Mouse (Mus musculus): ENCODE results near the gene Carnmt1. TPM values are rescaled to one million over a fixed set of nuclear protein-coding genes. Genes with fewer than 3 reads are reported as not detected.

Carnmt1 gene
- total RNA-seq (2014; fragmentation: Nextera tagmentation): 22.6 and 29.8 TPM in 2 replicates
- total RNA-seq (2017): 24.1 and 58.0 TPM in 2 replicates

GRCm38 (mm10) chr19:18670608-18671007 is at the start of gene Carnmt1:
Gene Carnmt1, plus strand, starts transcription at chr19:18670764.
- peak; percentile 97 for ATAC-seq (replicated peaks; ENCODE audit: poor library complexity, severe bottlenecking)

- peak; percentile 45 for ATAC-seq (replicated peaks; ENCODE audit: poor library complexity, severe bottlenecking)
Measured at GRCm38 (mm10) chr19:18623894-18624293, 46.7 kb upstream of the Carnmt1 start.

- no peak for ATAC-seq (replicated peaks; ENCODE audit: poor library complexity, severe bottlenecking)
Measured at GRCm38 (mm10) chr19:18629589-18629988, 41.0 kb upstream of the Carnmt1 start.

- peak; percentile 48 for ATAC-seq (replicated peaks; ENCODE audit: poor library complexity, severe bottlenecking)
Measured at GRCm38 (mm10) chr19:18630221-18631119, 40.1 kb upstream of the Carnmt1 start.

GRCm38 (mm10) chr19:18631161-18631643 is 39.4 kb upstream of the Carnmt1 start:
- peak; percentile 67 for ATAC-seq (replicated peaks; ENCODE audit: poor library complexity, severe bottlenecking)

- ATAC-seq (replicated peaks; ENCODE audit: poor library complexity, severe bottlenecking): peak; percentile 86
Measured at GRCm38 (mm10) chr19:18631644-18632219, 38.8 kb upstream of the Carnmt1 start, which contains the start of the genes Ostf1 and Nmrk1. Gene Ostf1, minus strand, starts transcription at chr19:18631823. Gene Nmrk1, plus strand, starts transcription at chr19:18631950.

- ATAC-seq (replicated peaks; ENCODE audit: poor library complexity, severe bottlenecking): no peak
Measured at GRCm38 (mm10) chr19:18632231-18633185, 38.1 kb upstream of the Carnmt1 start.

- no peak for ATAC-seq (replicated peaks; ENCODE audit: poor library complexity, severe bottlenecking)
Measured at GRCm38 (mm10) chr19:18637954-18638353, 32.6 kb upstream of the Carnmt1 start.

- peak; percentile 81 for ATAC-seq (replicated peaks; ENCODE audit: poor library complexity, severe bottlenecking)
Measured at GRCm38 (mm10) chr19:18638949-18639348, 31.6 kb upstream of the Carnmt1 start.

GRCm38 (mm10) chr19:18639552-18639951 is 31.0 kb upstream of the Carnmt1 start:
- no peak for ATAC-seq (replicated peaks; ENCODE audit: poor library complexity, severe bottlenecking)

GRCm38 (mm10) chr19:18641001-18641400 is 29.6 kb upstream of the Carnmt1 start:
- no peak for ATAC-seq (replicated peaks; ENCODE audit: poor library complexity, severe bottlenecking)

- ATAC-seq (replicated peaks; ENCODE audit: poor library complexity, severe bottlenecking): no peak
Measured at GRCm38 (mm10) chr19:18643411-18643810, 27.2 kb upstream of the Carnmt1 start.

- no peak for ATAC-seq (replicated peaks; ENCODE audit: poor library complexity, severe bottlenecking)
Measured at GRCm38 (mm10) chr19:18644084-18644483, 26.5 kb upstream of the Carnmt1 start.

GRCm38 (mm10) chr19:18646397-18646796 is 24.2 kb upstream of the Carnmt1 start:
- ATAC-seq (replicated peaks; ENCODE audit: poor library complexity, severe bottlenecking): peak; percentile 28; the same call in 1 of the 2 replicates

- peak; percentile 73 for ATAC-seq (replicated peaks; ENCODE audit: poor library complexity, severe bottlenecking)
Measured at GRCm38 (mm10) chr19:18646853-18647420, 23.6 kb upstream of the Carnmt1 start.

- no peak for ATAC-seq (replicated peaks; ENCODE audit: poor library complexity, severe bottlenecking)
Measured at GRCm38 (mm10) chr19:18647775-18648557, 22.6 kb upstream of the Carnmt1 start.

GRCm38 (mm10) chr19:18648558-18648945 is 22.0 kb upstream of the Carnmt1 start:
- no peak for ATAC-seq (replicated peaks; ENCODE audit: poor library complexity, severe bottlenecking)

- ATAC-seq (replicated peaks; ENCODE audit: poor library complexity, severe bottlenecking): no peak
Measured at GRCm38 (mm10) chr19:18649955-18650354, 20.6 kb upstream of the Carnmt1 start.

GRCm38 (mm10) chr19:18650473-18650872 is 20.1 kb upstream of the Carnmt1 start:
- ATAC-seq (replicated peaks; ENCODE audit: poor library complexity, severe bottlenecking): no peak
